Mouse (Mus musculus) limb, embryonic 13.5 days (tissue): Measurements from ENCODE around the gene Sbno1. TPM values are rescaled to one million over a fixed set of nuclear protein-coding genes. Genes with fewer than 3 reads are reported as not detected.

ENCODE experiments used
- ATAC-seq: fragments of 200-750 bp; cut with Nextera tagmentation; 2 replicates; pipeline ENCODE4 v1.8.0; 2017; ENCODE audit warnings: low read depth, moderate number of reproducible peaks, moderate TSS enrichment; ENCODE audit not compliant: low FRiP score
- H3K27ac ChIP-seq: fragments of 300-500 bp; sonication (generic); 2 replicates; pipeline ENCODE4 v1.5.1; 2015; ENCODE audit warnings: inconsistent platforms, mild to moderate bottlenecking, moderate library complexity
- H3K27me3 ChIP-seq: fragments of 300-500 bp; sonication (generic); 2 replicates; pipeline ENCODE4 v1.6.1; 2015; ENCODE audit warnings: mild to moderate bottlenecking, inconsistent platforms
- H3K36me3 ChIP-seq: fragments of 300-500 bp; sonication (generic); 2 replicates; pipeline ENCODE4 v1.6.1; 2015; ENCODE audit warnings: inconsistent platforms, mild to moderate bottlenecking, moderate library complexity
- H3K4me1 ChIP-seq: fragments of 300-500 bp; sonication (generic); 2 replicates; pipeline ENCODE4 v1.6.1; 2015; ENCODE audit warnings: inconsistent platforms
- H3K4me2 ChIP-seq: fragments of 300-500 bp; sonication (generic); replicated peaks from 2 replicates; pipeline ENCODE4 v1.6.1; 2015; ENCODE audit warnings: inconsistent platforms, mild to moderate bottlenecking, moderate library complexity
- H3K4me3 ChIP-seq: fragments of 300-500 bp; sonication (generic); 2 replicates; pipeline ENCODE4 v1.5.1; 2015; ENCODE audit warnings: moderate library complexity, mild to moderate bottlenecking, inconsistent platforms
- H3K9ac ChIP-seq: fragments of 300-500 bp; sonication (generic); 2 replicates; pipeline ENCODE4 v1.6.1; 2015; ENCODE audit warnings: mild to moderate bottlenecking, inconsistent platforms
- H3K9me3 ChIP-seq: fragments of 300-500 bp; sonication (generic); 2 replicates; pipeline ENCODE4 v1.6.1; 2016; ENCODE audit warnings: inconsistent platforms
- WGBS: fragments of 180-500 bp; shearing (Covaris S2); methylation state at CpG from one replicate; pipeline ENCODE4 v1.1.7; 2015; 5-methylcytosine and 5-hydroxymethylcytosine counted together
- polyA plus RNA-seq: library from polyadenylated mRNA; unstranded; fragments of >200 nt; fragmentation: Nextera tagmentation; extraction: Ambion mirVana; gene quantifications from 2 replicates; pipeline ENCODE4 v1.2.1, GENCODE M21; 2015

The Sbno1 gene
- polyA plus RNA-seq, 1 experiment from 2014 or later: 104 TPM

DNA sequence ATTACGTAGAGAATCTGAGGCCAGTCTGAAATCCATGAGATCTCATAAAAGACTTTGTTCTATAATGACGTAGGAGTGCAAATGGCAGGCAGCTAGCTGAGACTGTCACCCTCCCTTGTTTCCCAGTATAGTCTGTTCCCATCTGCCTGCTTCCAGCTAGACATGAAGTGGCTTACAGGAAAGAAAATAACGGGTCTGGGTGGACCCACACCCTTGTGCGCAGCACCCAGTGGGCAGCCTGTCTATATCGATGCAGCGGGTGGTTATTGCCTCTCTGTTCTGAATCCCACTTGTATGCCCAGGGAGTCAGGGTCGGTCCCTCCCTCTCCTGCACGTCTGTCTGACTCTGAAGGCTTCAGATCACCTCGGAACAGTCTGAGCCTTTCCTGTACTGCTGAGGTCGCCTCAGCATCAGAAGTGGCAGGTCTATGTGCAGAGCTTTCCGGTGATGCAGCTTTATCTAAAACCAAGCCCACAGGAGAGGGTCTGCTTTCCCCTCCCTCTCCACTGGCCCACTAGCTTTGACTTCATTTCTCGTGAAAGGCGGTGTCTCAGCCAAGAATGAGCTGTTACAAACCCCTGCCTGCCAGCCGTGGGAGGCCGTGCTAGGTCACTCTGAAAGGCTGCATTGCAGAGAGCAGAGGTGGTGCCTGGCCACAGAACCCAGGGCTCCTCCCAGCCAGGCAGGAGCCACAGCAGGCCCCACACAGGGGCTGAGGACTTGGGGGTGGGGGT lies 26.9 kb upstream of the Sbno1 start:
- H3K27me3 ChIP-seq: no peaks in the 10 kb centered on the region
- no peak overlapping the region for H3K9ac ChIP-seq
- no peak overlapping the region for H3K4me2 ChIP-seq
- H3K4me3 ChIP-seq: no peak overlapping the region
- H3K27ac ChIP-seq: peak overlapping the region; percentile 39; the same call in 1 of the 2 replicates
- no peak for ATAC-seq
- peaks cover 10% of the 10 kb centered on the region for H3K4me1 ChIP-seq
- peaks cover 99% of the 10 kb centered on the region for H3K36me3 ChIP-seq
- WGBS: 80% methylated on average over 15 of the region's 15 CpGs
- no peaks in the 10 kb centered on the region for H3K9me3 ChIP-seq

GRCm38 (mm10) chr5:124450641-124451340 lies 25.0 kb upstream of the Sbno1 start:
- H3K9ac ChIP-seq: peak overlapping the region; percentile 13; the same call in 1 of the 2 replicates
- no peaks in the 10 kb centered on the region for H3K9me3 ChIP-seq
- no peak overlapping the region for H3K4me2 ChIP-seq
- 80% methylated on average over 16 of the region's 16 CpGs for WGBS
- ATAC-seq: no peak
- no peaks in the 10 kb centered on the region for H3K27me3 ChIP-seq
- H3K4me3 ChIP-seq: no peak overlapping the region
- H3K36me3 ChIP-seq: peaks cover 85% of the 10 kb centered on the region
- H3K4me1 ChIP-seq: peaks cover 26% of the 10 kb centered on the region
- no peak overlapping the region for H3K27ac ChIP-seq

GRCm38 (mm10) chr5:124450051-124450450 lies 24.2 kb upstream of the Sbno1 start:
- ATAC-seq: no peak
- Histone ChIP-seq H3K4me3 (no peak overlapping the region), H3K9ac (peak overlapping the region; percentile 13; the same call in 1 of the 2 replicates), H3K4me2 (no peak overlapping the region), H3K4me1 (peaks cover 26% of the 10 kb centered on the region), H3K27ac (no peak overlapping the region), H3K36me3 (peaks cover 78% of the 10 kb centered on the region), H3K9me3 (no peaks in the 10 kb centered on the region), H3K27me3 (no peaks in the 10 kb centered on the region)
- 89% methylated on average over 7 of the region's 7 CpGs for WGBS

DNA sequence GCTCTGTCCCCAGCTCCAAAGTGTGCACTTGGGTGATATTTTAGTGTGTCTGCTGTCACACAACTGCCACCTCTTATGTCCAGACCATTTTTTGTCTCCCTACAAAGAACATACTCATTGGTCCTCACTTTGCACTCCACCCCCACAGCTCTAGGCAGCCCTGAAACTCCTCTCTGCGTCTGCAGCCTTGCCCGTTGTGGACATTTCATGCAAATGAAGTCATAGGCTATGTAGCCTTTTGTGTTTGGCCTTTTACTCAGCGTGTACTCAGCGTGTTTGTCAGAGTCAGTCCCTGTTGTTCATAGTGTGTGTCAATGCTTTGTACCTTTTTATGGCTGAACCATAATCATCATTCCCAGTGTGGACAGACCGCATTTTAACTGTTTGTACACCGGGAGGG lies 23.7 kb upstream of the Sbno1 start:
- H3K36me3 ChIP-seq: peaks cover 72% of the 10 kb centered on the region
- ATAC-seq: no peak
- 67% methylated on average over 6 of the region's 6 CpGs for WGBS
- no peak overlapping the region for H3K4me2 ChIP-seq
- no peak overlapping the region for H3K4me3 ChIP-seq
- H3K9me3 ChIP-seq: no peaks in the 10 kb centered on the region
- no peak overlapping the region for H3K27ac ChIP-seq
- H3K27me3 ChIP-seq: no peaks in the 10 kb centered on the region
- peaks cover 31% of the 10 kb centered on the region for H3K4me1 ChIP-seq
- H3K9ac ChIP-seq: 0 out of 2 replicates have a peak overlapping the region, but pooled peaks have one; percentile 39

DNA sequence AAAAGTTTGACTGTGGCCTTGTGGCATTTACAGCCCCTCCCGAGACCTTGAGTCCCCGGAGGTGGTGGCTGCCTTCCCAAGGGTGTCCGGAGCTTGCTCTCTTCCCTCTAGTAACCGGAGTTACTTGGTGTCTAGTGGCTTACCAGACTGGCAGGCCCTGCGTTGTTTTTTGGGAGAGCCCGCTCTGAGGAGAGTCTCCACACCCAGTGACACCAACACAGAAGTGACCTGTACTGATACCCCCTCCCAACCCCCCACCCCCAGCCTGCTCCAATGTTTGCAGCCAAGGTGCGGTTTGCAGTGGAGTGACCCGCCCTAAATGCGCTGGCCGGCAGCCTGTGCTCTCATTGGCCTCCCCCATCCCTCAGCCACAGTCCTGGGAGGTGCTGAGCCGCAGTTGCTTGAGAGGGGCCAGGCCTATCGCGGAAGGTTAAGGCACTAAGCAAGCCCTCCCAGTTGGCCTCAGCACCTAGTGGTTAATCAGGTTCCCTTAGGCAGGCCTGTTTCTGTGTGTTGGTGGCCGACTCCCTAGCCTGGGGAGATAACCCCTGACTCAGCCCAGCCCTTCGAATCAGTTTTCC lies 20.6 kb upstream of the Sbno1 start:
- Histone ChIP-seq H3K4me2 (peak overlapping the region; percentile 87), H3K36me3 (peaks cover 42% of the 10 kb centered on the region), H3K27me3 (no peaks in the 10 kb centered on the region), H3K4me3 (peak overlapping the region; percentile 90), H3K9me3 (no peaks in the 10 kb centered on the region), H3K27ac (peak overlapping the region; percentile 80), H3K4me1 (peaks cover 33% of the 10 kb centered on the region), H3K9ac (peak overlapping the region; percentile 92)
- peak; percentile 60; the same call in 1 of the 2 replicates for ATAC-seq
- WGBS: 2% methylated on average over 15 of the region's 15 CpGs

DNA sequence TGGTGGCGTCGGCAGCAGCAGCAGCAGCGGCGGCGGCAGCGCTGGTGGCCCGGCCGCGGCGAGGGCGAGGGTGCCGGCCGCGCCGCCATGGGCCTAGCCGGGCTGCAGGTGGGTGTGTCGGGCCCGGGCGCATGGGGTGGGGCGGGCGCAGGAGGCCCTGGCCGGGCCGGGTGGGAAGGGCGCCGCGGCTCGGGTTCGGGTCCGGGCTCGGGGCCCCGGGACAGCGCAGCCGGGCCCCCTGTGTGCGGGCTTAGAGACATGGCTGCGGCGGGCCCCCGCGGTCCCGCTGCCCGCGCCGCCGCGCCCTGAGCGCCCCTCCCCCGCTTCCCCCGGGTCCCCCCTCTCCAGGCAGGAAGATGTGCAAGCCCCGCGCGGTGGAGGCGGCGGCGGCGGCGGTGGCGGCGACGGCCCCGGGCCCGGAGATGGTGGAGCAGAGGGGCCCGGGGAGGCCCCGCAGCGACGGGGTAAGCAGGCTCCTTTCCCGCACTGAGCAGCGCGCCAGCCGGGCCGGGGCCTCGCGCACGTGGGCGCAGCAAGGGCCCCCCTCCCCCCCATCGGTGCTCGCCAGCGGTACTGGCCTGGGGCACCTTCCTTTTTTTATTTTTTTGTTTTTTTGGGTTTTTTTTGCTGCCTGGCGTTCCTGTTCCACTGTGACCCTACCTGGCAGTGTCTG lies 20.0 kb upstream of the Sbno1 start:
- peak overlapping the region; percentile 87 for H3K4me2 ChIP-seq
- H3K9ac ChIP-seq: peak overlapping the region; percentile 92
- peaks cover 36% of the 10 kb centered on the region for H3K4me1 ChIP-seq
- H3K9me3 ChIP-seq: no peaks in the 10 kb centered on the region
- peak; percentile 62 for ATAC-seq
- no peaks in the 10 kb centered on the region for H3K27me3 ChIP-seq
- peak overlapping the region; percentile 80 for H3K27ac ChIP-seq
- peak overlapping the region; percentile 90 for H3K4me3 ChIP-seq
- H3K36me3 ChIP-seq: peaks cover 36% of the 10 kb centered on the region
- under 1% methylated on average over 50 of the region's 77 CpGs for WGBS

GRCm38 (mm10) chr5:124444661-124445561 lies 19.1 kb upstream of the Sbno1 start:
- Histone ChIP-seq H3K9me3 (no peaks in the 10 kb centered on the region), H3K9ac (peak overlapping the region; percentile 92), H3K27ac (peak overlapping the region; percentile 81), H3K36me3 (peaks cover 27% of the 10 kb centered on the region), H3K4me1 (peaks cover 42% of the 10 kb centered on the region), H3K4me3 (peak overlapping the region; percentile 90), H3K27me3 (no peaks in the 10 kb centered on the region), H3K4me2 (peak overlapping the region; percentile 87)
- ATAC-seq: peak; percentile 89
- WGBS: 4% methylated on average over 62 of the region's 66 CpGs

DNA sequence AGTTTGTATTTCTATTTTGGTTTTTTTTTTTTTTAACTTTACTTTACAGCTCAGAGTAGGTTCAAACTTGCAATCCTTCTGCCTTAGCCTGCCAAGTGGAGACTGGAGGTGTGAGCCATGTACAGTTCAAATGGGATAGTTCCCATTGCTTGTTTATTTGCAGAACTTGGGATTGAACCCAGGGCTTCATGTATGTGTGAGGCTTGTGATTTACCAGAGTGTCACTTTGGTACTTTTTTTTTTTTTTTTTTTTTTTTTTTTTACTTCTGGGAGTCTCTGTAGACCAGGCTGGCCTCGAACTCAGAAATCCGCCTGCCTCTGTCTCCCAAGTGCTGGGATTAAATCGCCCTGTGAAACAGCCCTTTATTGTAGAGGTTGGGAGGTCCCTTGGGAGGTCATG lies 18.4 kb upstream of the Sbno1 start:
- no peak for ATAC-seq
- Histone ChIP-seq H3K27me3 (no peaks in the 10 kb centered on the region), H3K36me3 (peaks cover 20% of the 10 kb centered on the region), H3K9ac (no peak overlapping the region), H3K4me2 (peak overlapping the region; percentile 87), H3K9me3 (no peaks in the 10 kb centered on the region), H3K4me1 (peaks cover 37% of the 10 kb centered on the region), H3K27ac (no peak overlapping the region), H3K4me3 (peak overlapping the region; percentile 90; the same call in 1 of the 2 replicates)
- 84% methylated on average over 3 of the region's 3 CpGs for WGBS

- Histone ChIP-seq H3K36me3 (peaks cover 5% of the 10 kb centered on the region), H3K9ac (no peak overlapping the region), H3K27me3 (no peaks in the 10 kb centered on the region), H3K4me2 (no peak overlapping the region), H3K4me3 (no peak overlapping the region), H3K9me3 (no peaks in the 10 kb centered on the region), H3K27ac (no peak overlapping the region), H3K4me1 (peaks cover 31% of the 10 kb centered on the region)
- 84% methylated on average over 2 of the region's 2 CpGs for WGBS
- ATAC-seq: no peak
Observed at GRCm38 (mm10) chr5:124442628-124443027, 16.8 kb upstream of the Sbno1 start.

DNA sequence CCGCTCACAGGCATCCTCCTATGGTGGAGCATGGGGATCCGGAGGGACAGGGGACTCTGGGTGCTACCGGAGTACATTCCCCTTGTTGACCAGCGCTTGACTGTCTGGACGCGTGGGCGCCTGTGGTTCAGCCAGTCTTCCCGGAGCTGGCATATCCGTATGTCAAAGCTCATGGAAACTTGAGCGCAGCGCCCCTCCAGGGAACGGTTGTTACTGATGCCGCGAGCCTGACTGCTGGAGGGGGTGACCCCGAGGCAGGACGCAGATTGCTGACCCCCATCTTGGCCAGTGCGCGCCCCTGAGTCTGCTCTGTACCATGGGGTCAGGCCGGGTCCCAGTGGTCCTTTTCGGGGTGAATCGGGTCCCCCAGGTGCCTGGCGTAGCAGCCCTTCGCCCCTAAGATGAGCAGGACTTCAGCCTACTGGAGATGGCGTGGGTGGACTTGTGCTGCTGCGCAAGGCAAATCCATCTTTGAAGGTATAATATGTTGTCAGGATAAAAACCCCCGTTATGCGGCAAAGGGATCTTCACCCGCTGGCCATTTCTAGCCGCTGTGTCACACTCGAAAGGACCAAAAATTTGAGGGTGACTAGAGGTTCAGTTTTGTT lies 14.4 kb upstream of the Sbno1 start:
- Histone ChIP-seq H3K27ac (peak overlapping the region; percentile 85; the same call in 1 of the 2 replicates), H3K4me2 (peak overlapping the region; percentile 98), H3K36me3 (no peaks in the 10 kb centered on the region), H3K27me3 (no peaks in the 10 kb centered on the region), H3K4me3 (peak overlapping the region; percentile 85), H3K9me3 (no peaks in the 10 kb centered on the region), H3K9ac (peak overlapping the region; percentile 82), H3K4me1 (peaks cover 16% of the 10 kb centered on the region)
- under 1% methylated on average over 30 of the region's 30 CpGs for WGBS
- ATAC-seq: no peak; the same call in none of the 2 replicates
